Mouse (Mus musculus): ENCODE measurements around the gene Calm2. TPM values are rescaled to one million over a fixed set of nuclear protein-coding genes. Genes with fewer than 3 reads are reported as not detected.

The Calm2 gene
- polyA plus RNA-seq, 1 experiment from 2014 or later, result 2,858 TPM

DNA sequence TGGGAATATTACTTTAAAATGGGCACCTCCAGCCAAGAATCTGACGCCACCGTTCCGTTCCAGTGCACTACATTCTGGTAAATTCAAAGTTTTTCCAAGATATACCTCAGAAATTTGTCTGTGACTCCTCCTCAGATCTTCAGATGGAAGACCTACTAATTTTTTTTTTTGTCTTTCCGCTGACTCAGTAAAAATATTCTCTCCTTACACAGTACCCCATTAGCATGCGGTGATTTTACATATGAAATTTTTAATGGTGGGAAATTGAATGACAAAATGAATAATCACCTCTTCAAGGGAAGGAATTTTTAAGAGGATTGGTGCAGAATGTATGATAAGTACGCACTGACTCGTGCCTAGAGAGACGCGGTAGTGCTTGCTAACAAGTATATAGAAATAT, 1.6 kb upstream of the Calm2 start:
- Histone ChIP-seq H3K4me2 (replicated peaks) (no peak overlapping the region), H3K27me3 (ENCODE audit: control insufficient read depth, insufficient read depth, low read length) (no peaks in the 10 kb centered on the region), H3K27ac (peak overlapping the region; percentile 97), H3K9ac (peak overlapping the region; percentile 100; the same call in 1 of the 2 replicates), H3K9me3 (ENCODE audit: control insufficient read depth, low read length) (no peaks in the 10 kb centered on the region), H3K4me1 (replicated peaks; ENCODE audit: control insufficient read depth, insufficient read depth, low read length) (peaks cover 24% of the 10 kb centered on the region), H3K36me3 (replicated peaks; ENCODE audit: control insufficient read depth, insufficient read depth) (0 out of 2 replicates have a peak, but pooled peaks cover 6% of the 10 kb centered on the region), H3K4me3 (replicated peaks; ENCODE audit: low read length) (no peak overlapping the region)
- 85% methylated on average over 9 of the region's 9 CpGs for WGBS
- ATAC-seq (ENCODE audit: low FRiP score) (no peak), DNase-seq (ENCODE audit: low spot score) (no peak)

DNA sequence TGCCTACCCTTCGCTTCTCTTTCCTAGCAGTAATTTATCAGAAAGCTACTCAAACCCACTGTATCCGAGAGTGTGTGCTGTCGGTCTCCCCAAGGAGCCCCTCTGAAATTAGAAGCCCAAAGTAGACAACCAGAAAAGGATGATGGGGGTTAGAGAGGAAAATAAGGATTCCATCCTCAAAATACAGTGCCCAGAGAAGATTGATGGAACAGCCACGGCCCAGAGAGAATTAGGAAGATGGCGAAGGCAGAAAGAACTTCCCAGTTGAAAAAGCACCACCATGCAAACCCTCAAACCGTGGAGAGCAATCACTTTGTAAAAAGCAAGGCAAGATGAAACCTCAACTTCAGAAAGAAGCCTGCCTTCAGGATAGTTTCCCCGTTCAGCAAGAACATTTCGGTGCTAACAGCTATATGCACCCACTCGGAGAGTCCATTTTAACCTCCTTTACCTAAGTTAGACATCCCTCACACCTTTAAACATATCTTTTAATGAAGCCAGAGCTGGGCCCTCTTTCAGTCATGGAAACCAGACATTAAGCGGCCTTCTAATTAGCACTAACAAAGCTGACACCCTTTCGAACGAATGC, 971 bp upstream of the Calm2 start:
- 39% methylated on average over 12 of the region's 12 CpGs for WGBS
- Histone ChIP-seq H3K36me3 (replicated peaks; ENCODE audit: control insufficient read depth, insufficient read depth) (0 out of 2 replicates have a peak, but pooled peaks cover 6% of the 10 kb centered on the region), H3K27me3 (ENCODE audit: control insufficient read depth, insufficient read depth, low read length) (no peaks in the 10 kb centered on the region), H3K4me3 (replicated peaks; ENCODE audit: low read length) (peak overlapping the region; percentile 97), H3K9ac (peak overlapping the region; percentile 100), H3K4me1 (replicated peaks; ENCODE audit: control insufficient read depth, insufficient read depth, low read length) (peaks cover 30% of the 10 kb centered on the region), H3K27ac (peak overlapping the region; percentile 97), H3K9me3 (ENCODE audit: control insufficient read depth, low read length) (no peaks in the 10 kb centered on the region), H3K4me2 (replicated peaks) (peak overlapping the region; percentile 66)
- ATAC-seq (ENCODE audit: low FRiP score) (no peak), DNase-seq (ENCODE audit: low spot score) (peak; percentile 52)

DNA sequence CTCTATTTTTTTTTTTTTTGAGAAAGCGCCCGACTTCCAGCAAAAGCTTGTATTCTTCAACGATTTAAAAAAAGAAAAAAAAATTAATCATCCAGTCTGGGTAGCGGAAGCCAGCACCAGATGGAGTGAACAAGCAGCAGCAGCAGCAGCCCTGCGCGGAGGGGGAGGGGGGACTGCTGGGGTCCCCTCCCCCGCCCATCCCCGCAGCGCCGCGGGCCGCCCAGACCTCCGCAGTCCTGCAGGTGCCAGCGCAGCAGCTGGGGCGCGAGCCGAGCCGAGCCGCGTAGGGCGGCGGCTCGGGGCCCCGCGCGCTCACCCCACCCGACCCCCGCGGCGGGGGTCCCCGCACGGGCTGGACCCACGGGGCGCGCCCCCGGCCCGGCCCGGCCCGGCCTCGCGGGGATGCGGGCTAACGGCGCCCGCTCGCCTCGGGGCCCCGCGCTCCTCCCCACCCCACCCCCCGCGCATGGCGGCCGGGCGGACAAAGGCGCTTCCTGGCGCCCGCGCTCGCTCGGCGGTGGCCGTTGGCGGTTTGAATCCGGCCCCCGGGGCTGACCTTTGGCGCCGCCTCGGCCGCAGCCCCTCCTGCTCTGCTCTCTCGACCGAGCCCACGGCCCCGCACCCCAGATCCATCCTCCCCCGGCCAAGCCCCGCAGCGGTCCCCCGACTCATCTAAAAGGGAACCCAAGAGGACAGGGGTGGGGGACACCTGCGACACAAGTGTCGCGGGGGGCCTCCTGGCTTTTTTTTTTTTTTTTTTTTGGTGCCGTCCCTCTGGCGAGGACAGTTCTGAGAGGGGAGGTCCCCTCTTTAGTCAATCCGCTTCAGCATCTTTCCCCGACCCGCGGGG, 593 bp downstream of the Calm2 start:
- Histone ChIP-seq H3K9me3 (ENCODE audit: control insufficient read depth, low read length) (no peaks in the 10 kb centered on the region), H3K27ac (peak overlapping the region; percentile 97), H3K27me3 (ENCODE audit: control insufficient read depth, insufficient read depth, low read length) (no peaks in the 10 kb centered on the region), H3K4me1 (replicated peaks; ENCODE audit: control insufficient read depth, insufficient read depth, low read length) (peaks cover 44% of the 10 kb centered on the region), H3K36me3 (replicated peaks; ENCODE audit: control insufficient read depth, insufficient read depth) (peaks cover 11% of the 10 kb centered on the region; the same call in 1 of the 2 replicates), H3K9ac (peak overlapping the region; percentile 100), H3K4me2 (replicated peaks) (peak overlapping the region; percentile 81), H3K4me3 (replicated peaks; ENCODE audit: low read length) (peak overlapping the region; percentile 97)
- ATAC-seq (ENCODE audit: low FRiP score), result peak; percentile 70
- DNase-seq (ENCODE audit: low spot score), result peak; percentile 78
- under 1% methylated on average over 64 of the region's 86 CpGs for WGBS

DNA sequence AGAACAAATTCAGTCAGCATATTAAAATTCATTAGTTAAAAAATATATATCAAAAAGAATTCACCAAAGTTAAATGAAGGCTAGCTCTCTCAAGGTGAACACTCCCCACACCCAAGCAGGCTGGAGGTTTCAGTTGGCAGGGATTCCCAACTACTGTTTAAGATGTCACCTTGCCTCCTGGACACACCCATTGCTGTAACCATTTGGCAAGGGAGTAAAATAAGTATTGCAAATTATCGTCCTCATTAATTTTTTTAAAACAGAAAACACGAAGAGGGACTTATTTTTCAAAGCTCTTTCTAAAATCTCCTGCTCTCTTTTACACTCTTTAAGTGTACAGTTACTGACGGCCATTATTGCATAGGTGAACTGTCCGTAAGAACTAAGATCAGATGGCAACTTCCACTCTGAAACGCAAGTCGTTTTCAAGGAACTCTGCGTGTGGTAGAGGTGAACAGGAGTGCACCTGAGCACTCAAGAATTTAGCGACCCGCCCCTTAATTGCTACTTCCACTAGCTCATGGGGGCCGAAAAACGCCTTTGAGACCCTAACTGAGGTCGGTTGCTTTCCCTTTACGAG, 1.3 kb downstream of the Calm2 start:
- H3K4me2 ChIP-seq (replicated peaks), result peak overlapping the region; percentile 81
- DNase-seq (ENCODE audit: low spot score) (peak; percentile 38), ATAC-seq (ENCODE audit: low FRiP score) (no peak)
- H3K27me3 ChIP-seq (ENCODE audit: control insufficient read depth, insufficient read depth, low read length), result no peaks in the 10 kb centered on the region
- peaks cover 47% of the 10 kb centered on the region for H3K4me1 ChIP-seq (replicated peaks; ENCODE audit: control insufficient read depth, insufficient read depth, low read length)
- peaks cover 14% of the 10 kb centered on the region; the same call in 1 of the 2 replicates for H3K36me3 ChIP-seq (replicated peaks; ENCODE audit: control insufficient read depth, insufficient read depth)
- H3K4me3 ChIP-seq (replicated peaks; ENCODE audit: low read length), result peak overlapping the region; percentile 97
- no peaks in the 10 kb centered on the region for H3K9me3 ChIP-seq (ENCODE audit: control insufficient read depth, low read length)
- H3K9ac ChIP-seq, result peak overlapping the region; percentile 100
- peak overlapping the region; percentile 97 for H3K27ac ChIP-seq
- under 1% methylated on average over 13 of the region's 13 CpGs for WGBS

DNA sequence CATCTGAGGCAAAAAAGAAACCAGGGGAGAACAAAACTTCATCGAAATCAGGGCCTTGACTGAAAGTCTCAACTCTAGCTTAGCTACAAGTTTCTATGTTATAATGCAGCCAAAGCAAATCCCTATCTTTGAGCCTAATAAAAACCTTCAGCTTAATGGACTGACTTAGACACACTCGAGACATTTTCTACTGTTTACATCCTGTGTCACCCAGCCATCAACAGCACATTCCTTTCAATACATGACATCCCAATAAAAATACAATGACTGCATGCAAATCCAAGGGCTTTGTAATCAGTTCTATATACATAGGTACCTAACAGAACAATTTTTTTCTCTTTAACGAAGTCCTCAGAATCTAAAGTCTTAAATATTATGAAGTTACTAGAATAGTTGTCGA, 2.0 kb downstream of the Calm2 start:
- Histone ChIP-seq H3K36me3 (replicated peaks; ENCODE audit: control insufficient read depth, insufficient read depth) (peaks cover 16% of the 10 kb centered on the region; the same call in 1 of the 2 replicates), H3K4me2 (replicated peaks) (peak overlapping the region; percentile 81), H3K4me3 (replicated peaks; ENCODE audit: low read length) (peak overlapping the region; percentile 97), H3K9me3 (ENCODE audit: control insufficient read depth, low read length) (no peaks in the 10 kb centered on the region), H3K9ac (peak overlapping the region; percentile 57), H3K27ac (no peak overlapping the region), H3K27me3 (ENCODE audit: control insufficient read depth, insufficient read depth, low read length) (no peaks in the 10 kb centered on the region), H3K4me1 (replicated peaks; ENCODE audit: control insufficient read depth, insufficient read depth, low read length) (peaks cover 52% of the 10 kb centered on the region)
- DNase-seq (ENCODE audit: low spot score), result no peak
- WGBS, result 39% methylated on average over 4 of the region's 4 CpGs
- no peak for ATAC-seq (ENCODE audit: low FRiP score)

DNA sequence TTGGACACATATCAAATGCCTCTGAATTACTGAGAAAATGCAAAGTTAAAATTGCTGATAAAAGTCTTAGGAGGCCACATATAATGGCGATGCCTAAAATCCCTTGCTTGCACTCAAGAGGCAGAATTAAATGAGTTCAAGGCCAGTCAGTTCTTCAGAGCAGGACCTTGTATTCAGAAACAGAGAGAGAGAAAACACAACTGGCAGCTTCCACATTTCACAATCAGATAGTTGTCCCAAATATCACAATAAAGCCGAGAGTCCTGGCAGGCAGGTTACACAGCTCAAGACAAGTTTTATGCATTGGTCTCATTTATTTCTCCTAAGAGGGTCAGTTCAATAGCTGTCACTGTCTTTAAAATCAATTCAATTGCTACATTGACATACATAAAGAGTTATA, 5.2 kb downstream of the Calm2 start:
- no peak for DNase-seq (ENCODE audit: low spot score)
- no peak overlapping the region for H3K27ac ChIP-seq
- 69% methylated on average over 2 of the region's 2 CpGs for WGBS
- H3K9me3 ChIP-seq (ENCODE audit: control insufficient read depth, low read length), result no peaks in the 10 kb centered on the region
- no peak overlapping the region for H3K9ac ChIP-seq
- ATAC-seq (ENCODE audit: low FRiP score), result no peak
- no peaks in the 10 kb centered on the region for H3K27me3 ChIP-seq (ENCODE audit: control insufficient read depth, insufficient read depth, low read length)
- H3K36me3 ChIP-seq (replicated peaks; ENCODE audit: control insufficient read depth, insufficient read depth), result peaks cover 16% of the 10 kb centered on the region; the same call in 1 of the 2 replicates
- H3K4me3 ChIP-seq (replicated peaks; ENCODE audit: low read length), result no peak overlapping the region
- peak overlapping the region; percentile 81 for H3K4me2 ChIP-seq (replicated peaks)
- peaks cover 49% of the 10 kb centered on the region for H3K4me1 ChIP-seq (replicated peaks; ENCODE audit: control insufficient read depth, insufficient read depth, low read length)

DNA sequence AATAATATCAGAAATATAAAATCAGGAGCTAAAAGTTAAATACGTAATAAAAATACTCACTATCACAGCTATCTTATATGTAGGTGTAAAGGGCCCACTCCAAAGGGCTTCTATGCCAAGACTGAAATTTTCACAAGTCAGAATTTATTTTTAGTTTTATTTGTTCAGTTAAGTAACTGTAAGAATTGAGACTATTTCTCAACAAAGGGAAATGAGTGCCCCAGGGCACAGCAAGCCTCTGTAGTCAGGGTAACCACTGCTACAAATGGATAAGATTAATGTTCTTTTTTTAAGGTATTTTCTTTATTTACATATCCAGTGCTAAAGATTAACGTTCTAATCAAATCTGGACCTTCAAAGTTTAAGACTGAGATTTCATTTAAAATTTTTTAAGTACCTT, 7.3 kb downstream of the Calm2 start:
- no peaks in the 10 kb centered on the region for H3K27me3 ChIP-seq (ENCODE audit: control insufficient read depth, insufficient read depth, low read length)
- no peak overlapping the region for H3K9ac ChIP-seq
- no peak overlapping the region for H3K4me2 ChIP-seq (replicated peaks)
- ATAC-seq (ENCODE audit: low FRiP score), result no peak
- 88% methylated on average over 2 of the region's 2 CpGs for WGBS
- no peaks in the 10 kb centered on the region for H3K9me3 ChIP-seq (ENCODE audit: control insufficient read depth, low read length)
- H3K36me3 ChIP-seq (replicated peaks; ENCODE audit: control insufficient read depth, insufficient read depth), result peaks cover 30% of the 10 kb centered on the region
- no peak overlapping the region for H3K4me3 ChIP-seq (replicated peaks; ENCODE audit: low read length)
- H3K4me1 ChIP-seq (replicated peaks; ENCODE audit: control insufficient read depth, insufficient read depth, low read length), result peaks cover 45% of the 10 kb centered on the region
- DNase-seq (ENCODE audit: low spot score), result no peak
- no peak overlapping the region for H3K27ac ChIP-seq

DNA sequence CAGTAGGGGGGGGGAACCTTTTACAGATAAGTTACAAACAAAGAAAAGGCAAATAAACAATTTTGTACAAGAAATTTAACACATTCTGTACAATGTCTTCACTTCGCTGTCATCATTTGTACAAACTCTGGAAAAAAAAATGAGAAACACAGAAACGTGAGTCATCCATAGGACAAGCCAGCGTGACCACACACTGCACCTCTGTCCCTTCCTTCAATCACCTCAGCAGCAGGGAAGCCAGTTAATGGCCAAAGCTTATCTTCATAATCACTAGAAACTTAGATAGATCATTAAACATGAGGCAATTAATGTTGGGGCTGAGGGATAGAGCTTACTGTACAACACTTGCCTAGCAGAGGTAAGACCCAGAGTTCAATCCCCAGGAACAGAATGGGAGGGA, 12.8 kb downstream of the Calm2 start:
- Histone ChIP-seq H3K4me3 (replicated peaks; ENCODE audit: low read length) (no peak overlapping the region), H3K27ac (no peak overlapping the region), H3K4me2 (replicated peaks) (no peak overlapping the region), H3K27me3 (ENCODE audit: control insufficient read depth, insufficient read depth, low read length) (no peaks in the 10 kb centered on the region), H3K9me3 (ENCODE audit: control insufficient read depth, low read length) (no peaks in the 10 kb centered on the region), H3K9ac (no peak overlapping the region), H3K4me1 (replicated peaks; ENCODE audit: control insufficient read depth, insufficient read depth, low read length) (peaks cover 5% of the 10 kb centered on the region; the same call in 1 of the 2 replicates), H3K36me3 (replicated peaks; ENCODE audit: control insufficient read depth, insufficient read depth) (peaks cover 65% of the 10 kb centered on the region)
- DNase-seq (ENCODE audit: low spot score), result no peak
- ATAC-seq (ENCODE audit: low FRiP score), result no peak
- 93% methylated on average over 3 of the region's 3 CpGs for WGBS

DNA sequence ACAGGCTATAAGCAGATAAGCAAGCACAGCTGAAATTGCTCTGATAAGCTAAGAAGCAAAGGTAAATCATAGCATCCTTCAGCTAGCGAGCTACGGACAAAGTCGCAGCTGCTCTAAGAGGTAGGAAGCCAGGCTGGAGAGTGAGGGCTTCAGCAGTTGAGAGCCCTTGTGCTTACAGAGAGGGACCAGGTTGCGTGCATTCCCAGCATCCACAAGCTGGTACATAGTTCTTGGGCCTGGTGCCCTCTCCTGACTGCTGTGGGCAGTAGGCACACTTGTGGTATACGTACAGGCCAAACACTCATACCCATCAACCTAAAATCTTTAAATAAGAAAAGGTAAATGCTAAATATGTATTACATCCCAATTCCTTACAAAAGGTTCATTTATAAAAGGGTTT, 14.0 kb downstream of the Calm2 start:
- Histone ChIP-seq H3K4me1 (replicated peaks; ENCODE audit: control insufficient read depth, insufficient read depth, low read length) (no peaks in the 10 kb centered on the region), H3K4me3 (replicated peaks; ENCODE audit: low read length) (no peak overlapping the region), H3K9ac (no peak overlapping the region), H3K36me3 (replicated peaks; ENCODE audit: control insufficient read depth, insufficient read depth) (peaks cover 65% of the 10 kb centered on the region), H3K9me3 (ENCODE audit: control insufficient read depth, low read length) (no peaks in the 10 kb centered on the region), H3K27ac (no peak overlapping the region), H3K4me2 (replicated peaks) (no peak overlapping the region), H3K27me3 (ENCODE audit: control insufficient read depth, insufficient read depth, low read length) (no peaks in the 10 kb centered on the region)
- WGBS, result 97% methylated on average over 5 of the region's 5 CpGs
- DNase-seq (ENCODE audit: low spot score) (no peak), ATAC-seq (ENCODE audit: low FRiP score) (no peak)

All from hindbrain, embryonic 14.5 days (tissue).